Mouse (Mus musculus): Measurements from ENCODE around the gene Kctd20. TPM values are rescaled to one million over a fixed set of nuclear protein-coding genes. Genes with fewer than 3 reads are reported as not detected.
"Not testable (repeated sequence)": the region's sequence is repeated elsewhere in the genome, so short reads cannot be mapped to it uniquely, and the experiment has no call there.

The Kctd20 gene
- polyA plus RNA-seq, 1 experiment from 2014 or later: 123 TPM

DNA sequence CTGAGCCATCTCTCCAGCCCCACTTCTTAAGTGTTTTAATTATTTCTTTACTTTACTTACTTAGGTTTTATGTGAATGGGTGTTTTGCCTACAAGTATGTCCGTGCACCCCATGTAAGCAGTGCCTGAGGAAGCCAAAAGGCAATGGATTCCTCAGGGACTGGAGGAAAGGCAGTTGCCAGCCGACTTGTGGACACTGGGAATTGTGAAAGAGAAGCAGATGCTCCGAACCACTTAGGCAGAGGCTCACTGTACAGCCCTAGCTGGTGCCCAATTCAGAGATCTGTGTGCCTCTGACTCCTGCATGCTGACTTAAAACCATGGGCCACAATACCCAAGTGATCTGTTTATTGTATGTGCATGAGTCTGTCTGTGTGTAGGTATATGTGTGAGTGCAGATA lies 37.2 kb downstream of the Kctd20 start:
- peaks cover 17% of the 10 kb centered on the region for H3K4me1 ChIP-seq (replicated peaks; ENCODE audit: control insufficient read depth, insufficient read depth, low read length)
- H3K4me3 ChIP-seq (replicated peaks; ENCODE audit: low read length): no peak overlapping the region
- no peak overlapping the region for H3K27ac ChIP-seq (ENCODE audit: low read length)
- H3K27me3 ChIP-seq (replicated peaks; ENCODE audit: control insufficient read depth, insufficient read depth, low read length): no peaks in the 10 kb centered on the region
- ATAC-seq: no peak
- no peaks in the 10 kb centered on the region for H3K9me3 ChIP-seq (ENCODE audit: control insufficient read depth, low read length)
- H3K36me3 ChIP-seq (ENCODE audit: control insufficient read depth, insufficient read depth): peaks cover 17% of the 10 kb centered on the region
- WGBS: 80% methylated on average over 3 of the region's 3 CpGs
- H3K4me2 ChIP-seq (ENCODE audit: low read length): no peak overlapping the region
- H3K9ac ChIP-seq (replicated peaks; ENCODE audit: low read depth, low read length): no peak overlapping the region

DNA sequence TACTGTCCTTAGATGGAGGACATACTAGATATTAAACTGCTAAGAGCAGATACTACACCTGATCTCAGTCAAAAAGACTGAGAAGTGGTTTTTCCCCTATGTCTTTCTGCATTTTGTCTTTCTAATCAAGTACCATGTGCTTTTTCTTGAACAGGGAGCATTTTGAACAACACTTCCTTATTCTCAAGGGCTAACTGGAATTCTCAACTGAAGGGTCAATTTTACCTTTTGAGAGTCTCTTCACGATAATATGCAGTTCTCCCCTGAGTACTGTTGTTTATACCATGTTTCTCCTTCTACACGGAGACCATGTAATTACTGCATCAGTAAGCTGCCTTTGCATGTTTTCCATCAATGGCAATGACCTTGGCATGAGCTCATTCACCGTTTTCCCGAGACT lies 38.3 kb downstream of the Kctd20 start:
- no peak for ATAC-seq
- Histone ChIP-seq H3K36me3 (ENCODE audit: control insufficient read depth, insufficient read depth) (peaks cover 20% of the 10 kb centered on the region), H3K4me2 (ENCODE audit: low read length) (no peak overlapping the region)

DNA sequence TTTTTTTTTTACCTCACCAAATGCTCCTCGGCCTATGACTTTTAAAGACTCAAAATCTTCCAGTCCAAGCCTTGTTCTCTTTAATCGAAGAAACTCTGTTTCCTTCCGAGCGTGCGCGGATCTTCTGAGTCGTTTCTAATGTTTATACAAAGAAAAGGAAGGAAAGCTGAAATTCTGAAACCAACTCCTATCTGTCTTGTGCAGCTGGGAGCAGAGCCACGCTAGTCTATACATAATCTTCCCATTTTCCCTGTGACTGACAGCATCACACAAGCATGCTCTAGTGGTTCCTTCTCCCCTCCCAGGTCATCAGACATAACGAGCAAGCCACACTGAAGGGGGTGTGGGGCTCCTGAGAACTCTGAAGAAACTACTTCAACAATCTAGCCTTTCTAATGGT lies 39.5 kb downstream of the Kctd20 start:
- Histone ChIP-seq H3K27me3 (replicated peaks; ENCODE audit: control insufficient read depth, insufficient read depth, low read length) (no peaks in the 10 kb centered on the region), H3K4me3 (replicated peaks; ENCODE audit: low read length) (no peak overlapping the region), H3K36me3 (ENCODE audit: control insufficient read depth, insufficient read depth) (peaks cover 18% of the 10 kb centered on the region), H3K27ac (ENCODE audit: low read length) (0 out of 2 replicates have a peak overlapping the region, but pooled peaks have one; percentile 61), H3K9ac (replicated peaks; ENCODE audit: low read depth, low read length) (no peak overlapping the region), H3K9me3 (ENCODE audit: control insufficient read depth, low read length) (no peaks in the 10 kb centered on the region), H3K4me2 (ENCODE audit: low read length) (no peak overlapping the region), H3K4me1 (replicated peaks; ENCODE audit: control insufficient read depth, insufficient read depth, low read length) (peaks cover 17% of the 10 kb centered on the region)
- WGBS: 61% methylated on average over 9 of the region's 9 CpGs
- no peak for ATAC-seq

More for the DNA sequence above, 38.3 kb downstream of the Kctd20 start:
- WGBS: 65% methylated on average over 4 of the region's 4 CpGs
- no peak overlapping the region for H3K27ac ChIP-seq (ENCODE audit: low read length)
- H3K9ac ChIP-seq (replicated peaks; ENCODE audit: low read depth, low read length): no peak overlapping the region
- no peaks in the 10 kb centered on the region for H3K27me3 ChIP-seq (replicated peaks; ENCODE audit: control insufficient read depth, insufficient read depth, low read length)
- H3K4me3 ChIP-seq (replicated peaks; ENCODE audit: low read length): no peak overlapping the region
- H3K9me3 ChIP-seq (ENCODE audit: control insufficient read depth, low read length): no peaks in the 10 kb centered on the region
- peaks cover 17% of the 10 kb centered on the region for H3K4me1 ChIP-seq (replicated peaks; ENCODE audit: control insufficient read depth, insufficient read depth, low read length)

GRCm38 (mm10) chr17:28992105-28992504 lies 40.4 kb downstream of the Kctd20 start:
- peaks cover 22% of the 10 kb centered on the region for H3K36me3 ChIP-seq (ENCODE audit: control insufficient read depth, insufficient read depth)
- no peak overlapping the region for H3K4me3 ChIP-seq (replicated peaks; ENCODE audit: low read length)
- H3K27me3 ChIP-seq (replicated peaks; ENCODE audit: control insufficient read depth, insufficient read depth, low read length): no peaks in the 10 kb centered on the region
- peak overlapping the region; percentile 61; the same call in 1 of the 2 replicates for H3K27ac ChIP-seq (ENCODE audit: low read length)
- ATAC-seq: no peak
- H3K9ac ChIP-seq (replicated peaks; ENCODE audit: low read depth, low read length): no peak overlapping the region
- 16% methylated on average over 7 of the region's 7 CpGs for WGBS
- H3K4me1 ChIP-seq (replicated peaks; ENCODE audit: control insufficient read depth, insufficient read depth, low read length): peaks cover 17% of the 10 kb centered on the region
- H3K9me3 ChIP-seq (ENCODE audit: control insufficient read depth, low read length): no peaks in the 10 kb centered on the region
- H3K4me2 ChIP-seq (ENCODE audit: low read length): no peak overlapping the region

DNA sequence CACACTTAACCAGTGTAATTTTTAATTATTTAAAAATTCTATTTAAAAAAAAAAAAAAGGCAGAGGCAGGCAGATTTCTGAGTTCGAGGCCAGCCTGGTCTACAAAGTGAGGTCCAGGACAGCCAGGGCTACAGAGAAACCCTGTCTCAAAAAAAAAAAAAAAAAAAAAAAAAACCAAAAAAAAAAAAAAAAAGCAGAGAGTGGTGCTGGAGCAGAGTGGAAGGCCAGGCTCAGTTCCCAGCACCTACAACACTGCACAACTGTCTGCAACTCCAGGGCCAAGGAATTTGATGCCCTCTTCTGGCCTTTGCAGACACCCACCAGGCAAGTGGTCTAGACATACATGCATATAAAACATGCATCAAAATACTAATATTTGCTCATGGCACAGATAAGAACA lies 41.3 kb downstream of the Kctd20 start:
- not testable (repeated sequence) for ATAC-seq; H3K9me3 ChIP-seq (ENCODE audit: control insufficient read depth, low read length); H3K9ac ChIP-seq (replicated peaks; ENCODE audit: low read depth, low read length); H3K27ac ChIP-seq (ENCODE audit: low read length); H3K4me2 ChIP-seq (ENCODE audit: low read length); H3K27me3 ChIP-seq (replicated peaks; ENCODE audit: control insufficient read depth, insufficient read depth, low read length); H3K4me3 ChIP-seq (replicated peaks; ENCODE audit: low read length)
- Histone ChIP-seq H3K36me3 (ENCODE audit: control insufficient read depth, insufficient read depth) (peaks cover 19% of the 10 kb centered on the region), H3K4me1 (replicated peaks; ENCODE audit: control insufficient read depth, insufficient read depth, low read length) (peaks cover 17% of the 10 kb centered on the region)
- WGBS: 100% methylated on average over 1 of the region's 1 CpGs

- no peak for ATAC-seq
- Histone ChIP-seq H3K4me3 (replicated peaks; ENCODE audit: low read length) (no peak overlapping the region), H3K4me2 (ENCODE audit: low read length) (no peak overlapping the region), H3K36me3 (ENCODE audit: control insufficient read depth, insufficient read depth) (peaks cover 20% of the 10 kb centered on the region), H3K9ac (replicated peaks; ENCODE audit: low read depth, low read length) (no peak overlapping the region), H3K9me3 (ENCODE audit: control insufficient read depth, low read length) (no peaks in the 10 kb centered on the region), H3K27ac (ENCODE audit: low read length) (no peak overlapping the region), H3K27me3 (replicated peaks; ENCODE audit: control insufficient read depth, insufficient read depth, low read length) (no peaks in the 10 kb centered on the region), H3K4me1 (replicated peaks; ENCODE audit: control insufficient read depth, insufficient read depth, low read length) (peaks cover 17% of the 10 kb centered on the region)
- WGBS: 70% methylated on average over 4 of the region's 4 CpGs
Measured at GRCm38 (mm10) chr17:28994615-28995014, 42.9 kb downstream of the Kctd20 start.

GRCm38 (mm10) chr17:29000465-29000864 lies 48.7 kb downstream of the Kctd20 start:
- no peak overlapping the region for H3K27ac ChIP-seq (ENCODE audit: low read length)
- no peak overlapping the region for H3K9ac ChIP-seq (replicated peaks; ENCODE audit: low read depth, low read length)
- H3K4me1 ChIP-seq (replicated peaks; ENCODE audit: control insufficient read depth, insufficient read depth, low read length): peaks cover 8% of the 10 kb centered on the region
- no peaks in the 10 kb centered on the region for H3K9me3 ChIP-seq (ENCODE audit: control insufficient read depth, low read length)
- ATAC-seq: no peak
- WGBS: 88% methylated on average over 6 of the region's 6 CpGs
- no peak overlapping the region for H3K4me3 ChIP-seq (replicated peaks; ENCODE audit: low read length)
- no peak overlapping the region for H3K4me2 ChIP-seq (ENCODE audit: low read length)
- peaks cover 22% of the 10 kb centered on the region for H3K36me3 ChIP-seq (ENCODE audit: control insufficient read depth, insufficient read depth)
- no peaks in the 10 kb centered on the region for H3K27me3 ChIP-seq (replicated peaks; ENCODE audit: control insufficient read depth, insufficient read depth, low read length)

DNA sequence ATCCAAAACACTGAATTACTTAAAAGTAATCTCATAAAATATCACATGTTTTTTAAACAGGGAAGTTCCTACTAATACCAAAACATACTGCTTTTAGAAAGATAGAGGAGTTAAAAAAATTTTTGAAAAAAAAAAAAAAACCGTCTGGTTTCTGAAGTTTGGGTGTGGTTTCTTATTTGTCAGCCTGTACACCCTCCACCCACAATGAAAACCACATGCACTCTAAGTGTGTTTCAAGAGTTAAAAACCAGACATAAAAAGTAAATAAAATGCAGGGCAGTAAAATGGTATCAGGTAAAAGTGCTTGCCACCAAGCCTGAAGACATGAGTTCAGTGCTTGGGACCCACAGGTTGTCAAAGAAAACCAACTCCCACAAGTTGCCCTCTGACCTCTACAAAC lies 52.0 kb downstream of the Kctd20 start:
- H3K4me3 ChIP-seq (replicated peaks; ENCODE audit: low read length): no peak overlapping the region
- H3K36me3 ChIP-seq (ENCODE audit: control insufficient read depth, insufficient read depth): peaks cover 14% of the 10 kb centered on the region
- no peak overlapping the region for H3K27ac ChIP-seq (ENCODE audit: low read length)
- no peaks in the 10 kb centered on the region for H3K9me3 ChIP-seq (ENCODE audit: control insufficient read depth, low read length)
- peaks cover 24% of the 10 kb centered on the region for H3K4me1 ChIP-seq (replicated peaks; ENCODE audit: control insufficient read depth, insufficient read depth, low read length)
- no peak overlapping the region for H3K9ac ChIP-seq (replicated peaks; ENCODE audit: low read depth, low read length)
- 77% methylated on average over 1 of the region's 1 CpGs for WGBS
- H3K27me3 ChIP-seq (replicated peaks; ENCODE audit: control insufficient read depth, insufficient read depth, low read length): no peaks in the 10 kb centered on the region
- ATAC-seq: no peak
- no peak overlapping the region for H3K4me2 ChIP-seq (ENCODE audit: low read length)

DNA sequence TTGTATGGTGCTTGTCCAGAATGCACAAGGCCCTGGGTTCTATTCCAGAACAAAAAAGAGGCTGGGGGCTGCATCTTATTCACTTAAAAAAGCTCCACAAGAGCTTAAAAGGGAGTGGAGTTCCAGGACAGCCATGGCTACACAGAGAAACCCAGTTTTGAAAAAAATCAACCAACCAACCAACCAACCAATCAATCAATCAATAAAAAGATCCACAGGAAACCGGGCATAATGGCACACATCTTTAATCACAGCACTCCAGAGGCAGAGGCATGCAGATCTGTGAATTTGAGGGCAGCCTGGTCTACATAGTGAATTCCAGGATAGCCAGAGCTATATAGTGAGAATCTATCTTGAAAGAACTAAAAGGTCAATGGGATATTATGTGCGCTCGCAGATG lies 53.3 kb downstream of the Kctd20 start:
- ATAC-seq: no peak
- peaks cover 7% of the 10 kb centered on the region for H3K36me3 ChIP-seq (ENCODE audit: control insufficient read depth, insufficient read depth)
- H3K27ac ChIP-seq (ENCODE audit: low read length): no peak overlapping the region
- 96% methylated on average over 3 of the region's 3 CpGs for WGBS
- H3K9me3 ChIP-seq (ENCODE audit: control insufficient read depth, low read length): no peaks in the 10 kb centered on the region
- H3K4me1 ChIP-seq (replicated peaks; ENCODE audit: control insufficient read depth, insufficient read depth, low read length): peaks cover 24% of the 10 kb centered on the region
- H3K27me3 ChIP-seq (replicated peaks; ENCODE audit: control insufficient read depth, insufficient read depth, low read length): no peaks in the 10 kb centered on the region
- H3K9ac ChIP-seq (replicated peaks; ENCODE audit: low read depth, low read length): no peak overlapping the region
- no peak overlapping the region for H3K4me3 ChIP-seq (replicated peaks; ENCODE audit: low read length)
- peak overlapping the region; percentile 12 for H3K4me2 ChIP-seq (ENCODE audit: low read length)

DNA sequence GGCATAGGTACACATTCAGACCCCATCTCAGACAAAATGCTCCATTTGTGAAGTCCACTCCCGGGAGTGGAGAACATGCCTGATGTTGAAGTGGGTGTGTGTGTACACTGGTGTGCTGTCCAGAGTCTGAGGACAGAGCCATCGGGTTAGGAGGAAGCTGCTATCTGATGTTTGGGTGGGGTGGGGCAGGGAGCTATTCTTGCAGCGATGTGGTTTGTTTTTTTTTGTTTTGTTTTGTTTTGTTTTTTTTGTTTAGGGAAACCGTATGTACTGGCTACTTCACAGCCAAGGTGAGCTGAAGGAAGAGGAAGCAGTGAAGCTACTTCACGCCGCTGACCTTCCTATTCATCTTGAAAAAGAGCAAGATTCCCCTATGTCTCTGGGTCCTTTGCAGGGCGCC lies 55.1 kb downstream of the Kctd20 start:
- H3K9ac ChIP-seq (replicated peaks; ENCODE audit: low read depth, low read length): peak overlapping the region; percentile 97
- no peak for ATAC-seq
- H3K4me2 ChIP-seq (ENCODE audit: low read length): peak overlapping the region; percentile 84
- peaks cover 24% of the 10 kb centered on the region for H3K4me1 ChIP-seq (replicated peaks; ENCODE audit: control insufficient read depth, insufficient read depth, low read length)
- H3K27me3 ChIP-seq (replicated peaks; ENCODE audit: control insufficient read depth, insufficient read depth, low read length): no peaks in the 10 kb centered on the region
- H3K4me3 ChIP-seq (replicated peaks; ENCODE audit: low read length): peak overlapping the region; percentile 99
- peak overlapping the region; percentile 91 for H3K27ac ChIP-seq (ENCODE audit: low read length)
- 12% methylated on average over 7 of the region's 7 CpGs for WGBS
- H3K36me3 ChIP-seq (ENCODE audit: control insufficient read depth, insufficient read depth): no peaks in the 10 kb centered on the region
- no peaks in the 10 kb centered on the region for H3K9me3 ChIP-seq (ENCODE audit: control insufficient read depth, low read length)
